Mouse (Mus musculus): ENCODE data around the gene Plscr3.

The Plscr3 gene

DNA sequence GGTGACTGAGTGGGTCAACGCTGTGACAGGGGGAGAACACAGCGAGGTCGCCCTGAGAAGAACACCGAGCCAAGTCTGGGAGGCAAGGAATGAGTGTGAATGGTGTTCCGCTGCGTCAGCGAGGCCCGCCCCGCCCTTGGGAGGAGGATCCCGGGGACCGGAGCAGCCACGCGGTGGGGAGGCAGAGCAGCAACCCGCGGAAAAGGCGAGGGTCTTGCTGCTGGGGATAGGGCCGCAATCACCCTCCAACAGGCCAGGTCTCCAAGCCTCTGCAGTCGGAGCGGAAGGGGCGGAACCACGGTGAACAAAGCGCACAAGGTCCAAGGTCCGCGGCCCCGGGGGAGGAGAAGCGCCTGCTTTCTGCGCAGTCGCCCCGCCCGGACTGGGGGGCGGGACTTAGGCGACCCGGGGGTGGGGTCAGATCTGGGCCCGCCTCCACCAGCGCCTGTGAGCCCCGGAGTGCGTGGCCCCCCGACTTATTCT is at the start of gene Plscr3:
Plscr3 (plus strand) TSS at position 179 of the 483 bp plus-strand sequence.
- DNase-seq (ENCODE audit: low spot score in 2 of 2), result peak; percentile 87 to 89

DNA sequence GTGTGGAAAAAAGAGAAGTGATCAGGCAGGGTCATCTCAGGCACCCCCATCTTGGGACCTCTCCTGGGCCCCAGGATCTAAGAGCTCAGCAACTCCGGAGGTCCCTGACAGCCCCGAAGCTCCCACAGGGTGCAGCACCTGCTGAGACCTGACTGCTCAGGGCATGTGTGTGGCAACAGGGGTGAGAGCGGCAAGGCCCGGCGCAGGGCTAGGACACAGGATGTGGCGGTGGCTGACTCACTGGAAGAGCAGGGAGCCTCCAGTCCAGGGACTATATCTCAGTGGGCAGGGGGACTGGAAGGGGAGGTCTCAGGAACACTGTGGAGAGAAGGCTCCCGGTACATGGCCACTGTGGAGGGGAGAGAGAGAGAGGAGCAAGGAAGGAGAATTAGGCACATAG is 48.3 kb upstream of the Plscr3 start:
- DNase-seq (ENCODE audit: low spot score in 2 of 2), result no peak

DNA sequence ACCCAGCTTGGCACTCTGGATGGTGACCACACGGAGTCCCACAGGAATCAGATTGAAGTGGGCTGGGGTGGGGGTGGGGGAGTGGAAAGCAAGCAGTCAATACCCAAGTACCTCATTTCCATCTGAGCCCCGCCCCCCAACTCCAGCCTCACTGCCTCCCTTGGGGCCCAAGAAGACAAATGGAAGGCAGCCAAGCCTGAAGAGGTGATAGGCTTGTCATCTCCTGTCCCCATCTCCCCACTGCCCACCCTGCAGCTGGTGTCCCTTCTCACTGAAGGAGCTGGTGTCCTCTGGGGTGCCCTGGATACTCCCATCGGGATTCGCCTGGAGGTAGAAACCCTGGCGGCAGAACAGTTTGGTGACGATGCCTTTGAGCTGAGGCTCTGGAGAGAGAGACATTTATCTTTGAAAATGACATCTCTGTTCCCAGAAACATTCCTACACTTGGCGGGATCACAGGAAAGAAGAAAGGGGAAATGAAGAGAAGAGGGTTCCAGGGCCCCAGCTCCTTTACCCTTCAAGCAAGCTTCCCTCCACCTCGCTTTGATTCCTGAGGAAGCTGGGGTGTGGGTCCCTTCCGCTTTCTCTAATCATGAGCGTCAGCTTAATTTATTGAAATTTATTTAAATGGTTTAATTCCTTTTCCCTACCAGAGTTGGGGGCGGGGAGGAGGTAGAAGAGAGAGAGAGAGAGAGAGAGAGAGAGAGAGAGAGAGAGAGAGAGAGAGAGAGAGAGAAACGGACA is 46.6 kb upstream of the Plscr3 start:
- DNase-seq (ENCODE audit: low spot score in 2 of 2), result no peak

DNA sequence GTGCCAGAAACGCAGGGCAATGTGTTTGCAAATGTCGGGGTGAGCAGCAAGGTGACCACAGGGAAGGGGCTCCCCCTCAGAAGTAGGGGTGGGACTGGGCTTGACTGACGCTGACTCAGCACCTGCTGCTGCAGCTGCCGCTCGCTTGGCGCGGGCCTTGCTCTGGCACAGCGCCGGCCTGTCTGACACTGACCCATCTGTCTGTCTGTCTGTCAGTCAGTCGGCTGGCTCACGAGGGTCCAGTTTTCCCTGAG is 46.1 kb upstream of the Plscr3 start:
- DNase-seq (ENCODE audit: low spot score in 2 of 2), result no peak

DNA sequence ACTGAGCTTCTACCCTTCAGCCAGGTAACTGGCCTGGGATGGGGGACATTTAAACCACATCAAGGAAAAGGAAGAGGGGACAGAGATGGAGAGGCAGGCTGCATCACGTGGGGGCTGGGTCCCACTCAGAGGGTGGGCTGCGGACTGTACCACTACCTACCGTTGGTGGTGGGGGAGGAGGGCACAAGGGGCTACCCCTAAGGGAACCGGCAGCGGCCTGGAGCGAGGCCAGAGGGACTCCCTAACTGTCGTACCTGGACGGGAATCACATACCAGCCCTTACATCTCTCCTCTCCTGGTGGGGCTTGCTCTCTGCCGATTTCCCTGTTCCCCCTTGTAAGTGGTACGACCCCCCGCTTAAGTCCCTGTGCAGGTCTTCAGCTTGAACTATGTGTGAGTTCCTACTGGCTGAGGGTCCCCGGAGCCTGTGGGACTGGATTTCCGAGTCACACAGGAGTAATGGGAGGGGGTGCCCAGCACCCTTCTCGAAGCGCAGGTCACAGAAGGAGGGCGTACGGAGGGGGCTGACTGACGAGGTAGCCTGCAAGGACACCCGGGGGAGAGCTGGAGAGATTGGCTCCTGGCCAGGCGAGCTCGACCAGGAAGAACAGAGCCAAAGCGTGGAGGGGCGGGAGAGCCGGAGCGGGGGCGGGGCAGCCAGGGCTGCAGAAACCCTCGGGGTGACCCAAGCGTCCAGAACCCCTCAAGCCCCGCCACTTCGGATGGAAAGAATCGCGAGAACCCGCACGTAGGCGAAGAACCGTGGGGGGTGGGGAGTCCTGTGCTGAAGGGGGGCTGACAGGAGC is 45.6 kb upstream of the Plscr3 start:
- no peak for DNase-seq (ENCODE audit: low spot score in 2 of 2)

DNA sequence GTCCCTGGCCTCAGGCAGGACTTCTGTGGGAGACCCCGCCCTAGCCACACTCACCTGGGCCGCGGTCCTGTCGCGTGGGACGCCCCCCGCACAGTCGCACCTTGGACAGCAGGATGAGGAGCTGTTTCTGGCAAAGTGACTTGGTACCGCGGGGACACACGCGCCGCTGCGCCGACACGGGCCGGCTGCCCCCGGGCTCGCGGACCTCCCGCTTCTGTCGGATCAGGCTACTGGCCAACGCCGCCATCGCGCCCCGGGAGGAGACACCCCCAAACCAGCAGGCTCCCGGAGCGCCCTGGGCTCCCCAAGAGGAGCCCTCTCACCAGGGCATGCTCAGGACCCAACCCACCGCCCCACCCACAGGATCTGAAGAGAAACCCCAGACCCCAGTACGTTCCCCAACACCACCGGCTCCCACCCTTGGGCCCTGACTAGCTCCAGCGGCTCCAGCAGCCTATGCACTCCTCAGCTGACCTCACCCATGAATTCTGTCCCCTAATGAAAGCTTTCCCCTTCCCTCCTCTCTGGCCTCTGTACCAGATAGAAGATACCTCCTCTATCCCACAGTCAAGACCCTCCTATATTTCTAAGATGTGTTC is 44.7 kb upstream of the Plscr3 start, which contains the start of gene Fgf11:
Fgf11 (minus strand) TSS at position 479 of the 599 bp plus-strand sequence.
- no peak for DNase-seq (ENCODE audit: low spot score in 2 of 2)

DNA sequence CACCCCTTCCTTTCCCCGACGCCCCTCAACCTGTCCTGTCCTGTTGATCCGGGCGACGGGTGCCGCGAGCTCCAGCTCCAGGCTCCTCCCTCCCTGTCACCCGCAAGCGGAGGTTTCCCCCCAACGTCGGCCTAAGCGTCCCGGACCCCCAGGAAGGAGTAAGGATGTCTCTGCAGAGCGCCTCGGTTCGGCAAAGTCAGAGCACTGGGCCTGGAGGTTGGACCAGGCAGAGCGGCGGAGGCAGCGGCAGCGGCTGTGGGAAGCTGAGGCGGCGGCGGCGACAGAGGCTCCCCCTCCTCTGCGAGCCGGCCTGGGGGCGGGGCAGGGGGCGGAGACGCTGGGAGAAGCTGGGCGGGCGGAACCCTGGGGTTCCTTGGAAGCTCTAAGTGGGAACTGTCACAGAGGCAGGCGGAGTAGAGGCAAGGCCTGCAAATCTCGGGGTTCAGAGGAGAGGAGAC is 43.5 kb upstream of the Plscr3 start:
- peak; percentile 65 to 86 for DNase-seq (ENCODE audit: low spot score in 2 of 2)

DNA sequence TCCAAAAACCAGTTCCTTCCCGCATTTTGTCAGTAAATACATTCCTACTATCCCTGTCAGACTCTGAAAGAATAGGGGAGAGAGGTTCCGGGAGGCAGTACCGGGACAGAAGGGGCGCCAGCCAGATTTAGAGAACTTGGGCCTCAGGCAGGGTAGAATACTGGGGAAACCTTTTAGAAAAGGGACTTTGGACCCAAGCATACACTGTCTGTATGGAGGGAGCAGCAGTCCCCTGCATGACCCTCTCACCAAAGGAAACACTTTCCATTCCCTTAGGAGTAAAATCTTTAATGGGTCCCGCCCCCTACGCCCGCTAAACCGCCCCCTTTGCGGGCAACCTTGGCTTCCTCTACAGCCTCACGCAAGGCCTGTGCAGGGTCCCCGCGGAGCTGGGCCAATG is 42.8 kb upstream of the Plscr3 start:
- no peak for DNase-seq (ENCODE audit: low spot score in 2 of 2)

DNA sequence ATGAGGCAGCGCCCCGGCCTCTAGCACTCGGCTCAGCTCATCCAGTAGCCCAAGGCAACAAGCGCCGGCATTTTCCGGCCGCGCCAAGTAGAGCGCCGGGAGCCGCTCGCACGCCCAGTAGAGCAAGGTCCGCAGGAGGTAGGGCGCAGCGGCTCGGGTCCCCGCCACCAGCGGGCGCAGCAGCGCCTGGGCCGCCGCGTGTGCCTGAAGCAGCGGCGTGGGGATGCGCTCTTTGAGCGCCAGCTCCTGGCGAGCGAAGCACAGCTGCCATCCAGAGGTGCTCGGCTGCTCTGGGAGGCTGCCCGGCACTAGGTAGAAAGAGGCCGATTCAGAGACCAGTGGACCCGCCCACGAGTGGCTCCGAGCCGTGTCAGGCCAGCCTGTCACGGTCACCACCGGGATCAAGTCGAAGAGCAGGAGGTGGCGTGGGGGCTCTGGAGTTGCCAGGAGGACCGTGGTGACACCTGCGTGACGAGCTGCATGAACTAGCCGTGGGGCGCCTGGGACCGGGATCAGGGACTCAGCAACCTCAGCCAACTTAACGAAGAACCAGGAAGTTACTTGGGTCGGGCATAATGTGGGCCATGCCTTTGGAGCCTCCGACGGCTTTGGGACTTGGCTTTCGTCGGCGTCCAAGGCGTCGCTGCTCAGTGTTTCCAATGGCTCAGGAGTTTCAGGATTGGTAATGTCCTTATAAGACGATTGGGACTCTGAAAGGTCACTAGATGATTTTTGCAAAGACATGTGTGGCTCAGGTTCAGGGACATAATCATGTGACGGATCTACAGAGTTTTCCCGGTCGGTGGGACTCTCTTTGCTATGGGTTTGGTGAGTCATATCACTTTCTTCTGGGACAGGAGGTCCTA is 42.2 kb upstream of the Plscr3 start:
- peak; percentile 64 to 75 for DNase-seq (ENCODE audit: low spot score in 2 of 2)

DNA sequence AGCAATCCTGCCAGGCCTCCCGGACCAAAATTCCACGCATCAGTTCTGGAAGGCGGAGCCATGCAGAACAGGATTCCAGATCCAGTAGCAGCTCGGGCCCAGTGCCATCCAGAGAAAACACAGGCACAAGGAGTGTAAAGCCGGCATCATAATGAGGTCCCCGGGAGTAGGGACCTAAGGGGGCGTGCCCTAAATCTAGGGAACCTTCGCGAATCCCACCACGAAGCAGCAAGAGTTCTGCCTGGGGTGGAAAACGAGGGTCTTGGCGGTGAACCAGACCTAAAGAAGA is 41.6 kb upstream of the Plscr3 start:
- no peak for DNase-seq (ENCODE audit: low spot score in 2 of 2)

DNA sequence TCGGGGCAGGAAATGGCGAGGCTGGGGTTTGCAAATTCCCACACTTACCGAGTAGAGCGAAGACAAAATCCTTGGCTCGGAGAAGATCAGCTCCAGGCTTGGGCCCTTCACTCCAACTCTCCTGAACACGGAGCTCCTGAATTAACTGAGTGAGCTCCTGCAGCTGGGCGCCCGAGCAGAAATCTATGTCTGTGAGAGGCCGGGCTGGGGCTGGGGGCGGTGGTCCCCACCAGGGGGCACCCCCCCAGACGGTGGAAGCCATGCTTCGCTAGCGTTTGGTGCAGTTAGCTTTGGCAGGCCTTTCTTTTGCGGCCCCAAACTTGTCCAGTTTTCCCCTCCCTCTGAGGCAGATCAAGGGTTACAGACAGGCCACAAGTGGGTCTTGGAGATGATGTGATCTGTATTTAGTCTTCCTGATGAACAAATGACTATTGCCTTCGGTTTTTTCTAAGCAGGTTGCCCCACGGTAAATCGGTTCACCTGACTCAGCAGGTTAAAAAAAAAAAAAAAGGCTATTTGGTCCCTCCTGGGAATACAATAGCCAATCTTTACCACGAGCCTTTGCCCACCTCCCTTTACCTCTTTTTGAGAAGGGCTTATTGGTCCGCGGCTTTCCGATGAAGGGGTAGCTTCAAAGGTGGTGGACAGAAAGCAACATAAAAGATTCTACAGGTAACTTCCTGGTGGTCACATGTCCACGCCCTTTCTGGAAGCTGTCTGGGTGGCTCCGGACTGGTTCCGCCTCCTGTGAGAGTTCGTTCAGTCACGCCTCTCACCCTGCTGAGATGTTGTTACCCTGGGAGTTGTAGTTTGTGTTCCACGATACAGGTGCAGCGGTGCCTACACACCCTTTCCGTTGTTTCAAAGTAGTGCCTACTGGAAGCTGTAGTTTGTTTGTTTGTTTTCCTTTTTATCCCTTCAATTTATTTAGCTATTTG is 40.9 kb upstream of the Plscr3 start, which contains the start of gene Tmem102:
Tmem102 (minus strand) TSS at position 653 of the 938 bp plus-strand sequence.
- no peak for DNase-seq (ENCODE audit: low spot score in 2 of 2)

DNA sequence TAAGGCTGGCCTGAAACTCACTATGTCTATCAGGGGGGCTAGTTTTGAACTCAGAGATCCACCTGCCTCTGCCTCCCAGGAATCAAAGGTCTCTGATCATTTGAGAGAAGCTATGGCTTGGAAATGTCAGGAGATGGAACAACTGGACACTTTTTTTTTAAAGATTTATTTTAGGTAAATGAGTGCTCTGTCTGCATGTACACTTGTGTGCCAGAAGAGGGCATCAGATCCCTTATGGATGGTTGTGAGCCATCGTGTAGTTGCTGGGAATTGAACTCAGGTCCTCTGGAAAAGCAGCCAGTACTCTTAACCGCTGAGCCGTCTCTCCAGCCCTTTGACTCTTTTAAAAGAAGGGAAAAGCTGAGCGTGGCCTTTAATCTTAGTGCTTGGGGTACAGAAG is 39.8 kb upstream of the Plscr3 start:
- no peak for DNase-seq (ENCODE audit: low spot score in 2 of 2)

DNA sequence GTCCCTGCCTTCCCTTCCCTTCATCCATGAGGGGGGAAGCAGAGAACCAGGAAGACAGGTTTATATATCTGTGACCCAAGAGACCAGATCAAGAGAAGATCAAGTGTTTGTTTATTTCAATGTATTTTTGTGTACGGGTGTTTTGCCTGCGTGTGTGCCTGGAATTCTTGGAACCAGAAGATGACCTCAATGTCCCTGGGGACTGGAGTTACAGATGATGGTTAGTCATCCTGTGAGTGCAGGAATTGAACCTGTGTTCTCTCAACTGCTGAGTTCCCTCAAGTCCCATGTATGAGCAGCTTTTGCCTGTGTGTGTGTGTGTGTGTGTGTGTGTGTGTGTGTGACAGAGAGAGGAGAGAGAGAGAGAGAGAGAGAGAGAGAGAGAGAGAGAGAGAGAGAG is 38.5 kb upstream of the Plscr3 start:
- no peak for DNase-seq (ENCODE audit: low spot score in 2 of 2)

DNA sequence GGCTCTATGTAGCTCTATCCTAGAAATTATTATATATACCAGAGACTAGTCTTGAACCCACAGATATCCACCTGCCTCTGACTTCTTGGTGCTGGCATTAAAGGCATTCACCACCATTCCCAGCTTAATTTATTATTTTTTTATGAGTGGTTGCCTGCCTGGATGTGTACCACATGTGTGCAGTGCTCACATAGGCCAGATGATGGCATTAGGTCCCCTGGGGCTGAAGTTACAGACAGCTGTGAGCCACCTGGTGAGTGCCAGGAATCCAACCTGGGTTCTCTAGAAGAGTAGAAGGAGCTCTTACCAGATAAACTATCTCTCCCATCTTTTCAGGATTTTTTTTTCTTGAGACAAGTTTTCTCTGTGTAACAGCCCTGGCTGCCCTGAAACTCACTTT is 35.9 kb upstream of the Plscr3 start:
- no peak for DNase-seq (ENCODE audit: low spot score in 2 of 2)

DNA sequence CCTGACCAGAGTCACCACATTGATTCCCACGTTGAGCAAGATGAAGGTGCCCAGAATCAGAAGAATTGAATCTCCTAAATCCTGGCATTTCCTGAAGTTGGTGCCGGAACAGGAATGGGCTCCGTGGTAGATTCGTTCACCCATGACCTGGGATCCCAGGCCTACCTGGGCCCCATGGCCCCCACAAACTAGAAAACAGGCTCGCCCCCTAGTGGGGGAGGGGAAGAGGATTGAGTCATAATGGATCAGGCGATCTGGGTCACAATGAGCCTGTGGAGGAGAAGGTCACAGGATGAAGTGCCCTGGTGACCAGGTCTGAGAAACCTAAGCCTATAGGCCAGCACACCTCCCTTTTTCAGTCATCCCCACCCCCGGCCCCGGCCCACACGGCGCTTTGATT is 31.0 kb upstream of the Plscr3 start, which contains the start of gene Gm39566:
Gm39566 (minus strand) TSS at position 144 of the 400 bp plus-strand sequence.
- no peak for DNase-seq (ENCODE audit: low spot score in 2 of 2)

DNA sequence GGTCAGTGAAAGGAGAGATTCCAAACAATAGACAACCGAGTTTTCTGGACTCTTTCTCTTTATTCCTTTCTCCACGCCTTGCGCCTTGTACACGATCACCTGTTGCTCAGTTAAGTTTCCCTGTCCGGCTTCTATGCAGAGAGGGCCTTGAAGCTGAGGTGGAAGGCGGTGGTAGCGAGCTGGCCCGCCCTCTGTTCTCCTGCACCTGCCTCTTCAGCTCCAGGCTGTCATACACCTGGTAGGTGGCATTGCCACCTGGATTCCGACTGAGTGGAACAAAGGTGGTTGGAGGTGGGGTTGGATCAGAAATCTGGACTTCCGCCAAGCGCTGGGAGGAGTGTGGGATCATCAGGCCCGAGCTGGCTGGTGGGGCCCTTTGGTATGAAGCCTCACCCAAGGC is 29.7 kb upstream of the Plscr3 start:
- no peak for DNase-seq (ENCODE audit: low spot score in 2 of 2)

DNA sequence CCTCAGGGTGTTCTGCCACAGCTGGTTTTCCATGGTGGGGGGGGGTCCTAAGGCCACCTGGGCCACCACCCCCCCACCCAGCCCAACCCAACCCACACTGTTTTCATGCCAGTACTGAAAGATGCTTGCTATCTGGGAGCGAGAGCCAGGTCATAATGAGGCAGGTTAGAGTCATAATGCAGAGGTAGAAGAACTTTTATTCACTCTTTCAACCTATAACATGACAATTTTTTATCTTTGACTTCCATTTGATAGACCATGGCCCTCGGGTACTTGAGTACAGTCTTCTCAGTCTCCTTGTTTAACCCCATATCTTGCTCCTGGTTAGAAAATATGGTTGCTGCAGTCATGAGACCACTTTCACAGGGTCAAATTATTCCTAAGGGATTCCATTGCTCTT is 27.8 kb upstream of the Plscr3 start, which contains the start of gene Spem2:
Spem2 (minus strand) TSS at position 101 of the 400 bp plus-strand sequence.
- no peak for DNase-seq (ENCODE audit: low spot score in 2 of 2)

DNA sequence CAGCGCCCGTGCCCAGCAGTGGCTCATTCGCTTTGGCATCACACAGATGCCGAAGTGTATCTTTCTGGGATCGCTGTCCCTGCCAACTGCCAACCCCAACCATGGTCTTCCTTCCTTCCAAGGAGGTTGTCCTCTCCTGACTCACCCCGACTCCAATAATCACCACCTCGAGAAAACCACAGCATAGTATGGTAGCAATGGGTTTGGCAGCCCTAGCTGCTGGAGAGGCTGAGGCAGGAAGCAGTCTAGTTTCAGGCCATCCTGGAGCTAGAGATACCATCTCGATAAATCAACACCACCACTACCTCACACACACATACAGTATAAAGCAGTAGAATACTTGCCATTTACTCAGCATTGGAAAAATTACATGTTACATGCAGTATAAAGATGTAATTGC is 27.3 kb upstream of the Plscr3 start:
- DNase-seq (ENCODE audit: low spot score in 2 of 2), result no peak

DNA sequence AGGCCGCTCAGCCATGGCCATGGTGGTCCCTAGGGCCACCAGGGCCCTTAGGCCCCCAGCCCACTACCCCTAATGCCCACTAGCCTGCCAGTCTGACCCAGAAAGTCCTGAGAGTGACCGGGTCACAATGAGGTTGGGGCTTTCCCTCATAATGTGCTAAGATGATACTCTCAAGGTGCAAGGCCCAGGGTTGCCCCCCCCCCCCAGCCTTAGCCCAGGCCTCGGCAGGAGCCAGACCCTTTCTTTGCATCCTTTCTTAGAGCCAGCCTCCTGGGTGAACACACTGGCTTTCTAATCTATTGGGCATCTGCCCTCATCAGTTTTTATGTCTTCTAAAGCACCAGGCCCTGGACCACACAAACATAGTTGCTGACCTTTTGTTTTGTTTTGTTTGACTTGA is 24.1 kb upstream of the Plscr3 start, which contains the start of gene Spem1:
Spem1 (minus strand) TSS at position 101 of the 400 bp plus-strand sequence.
- no peak for DNase-seq (ENCODE audit: low spot score in 2 of 2)

DNA sequence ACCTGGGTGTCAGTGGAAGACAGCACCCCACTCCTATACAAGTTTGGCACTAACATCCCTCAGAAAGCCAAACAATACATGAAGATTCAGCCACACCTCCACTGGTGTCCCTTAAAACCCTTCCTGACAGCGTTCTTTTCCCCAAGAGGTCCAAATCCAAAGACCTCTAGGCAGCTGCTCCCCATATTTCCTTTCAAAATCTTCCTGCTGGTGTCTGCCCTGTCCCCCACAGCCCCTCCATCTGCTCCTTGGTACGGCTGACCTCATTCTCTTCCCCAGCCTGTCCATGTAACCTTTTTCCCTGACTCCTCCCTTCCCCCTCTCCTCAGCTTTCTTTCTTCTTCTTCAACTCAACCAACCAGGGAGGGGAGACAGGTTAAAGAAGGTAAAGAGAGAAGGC is 22.7 kb upstream of the Plscr3 start:
- DNase-seq (ENCODE audit: low spot score in 2 of 2), result no peak

All from frontal cortex, postnatal 36 days (tissue).